Mouse (Mus musculus): ENCODE measurements around the gene Tcf7l2. TPM values are rescaled to one million over a fixed set of nuclear protein-coding genes. Genes with fewer than 3 reads are reported as not detected.
A peak's percentile ranks its signal among the peaks of the same experiment; 100 is the strongest.

Tcf7l2 gene
- polyA plus RNA-seq, 1 experiment from 2014 or later: 105 TPM

DNA sequence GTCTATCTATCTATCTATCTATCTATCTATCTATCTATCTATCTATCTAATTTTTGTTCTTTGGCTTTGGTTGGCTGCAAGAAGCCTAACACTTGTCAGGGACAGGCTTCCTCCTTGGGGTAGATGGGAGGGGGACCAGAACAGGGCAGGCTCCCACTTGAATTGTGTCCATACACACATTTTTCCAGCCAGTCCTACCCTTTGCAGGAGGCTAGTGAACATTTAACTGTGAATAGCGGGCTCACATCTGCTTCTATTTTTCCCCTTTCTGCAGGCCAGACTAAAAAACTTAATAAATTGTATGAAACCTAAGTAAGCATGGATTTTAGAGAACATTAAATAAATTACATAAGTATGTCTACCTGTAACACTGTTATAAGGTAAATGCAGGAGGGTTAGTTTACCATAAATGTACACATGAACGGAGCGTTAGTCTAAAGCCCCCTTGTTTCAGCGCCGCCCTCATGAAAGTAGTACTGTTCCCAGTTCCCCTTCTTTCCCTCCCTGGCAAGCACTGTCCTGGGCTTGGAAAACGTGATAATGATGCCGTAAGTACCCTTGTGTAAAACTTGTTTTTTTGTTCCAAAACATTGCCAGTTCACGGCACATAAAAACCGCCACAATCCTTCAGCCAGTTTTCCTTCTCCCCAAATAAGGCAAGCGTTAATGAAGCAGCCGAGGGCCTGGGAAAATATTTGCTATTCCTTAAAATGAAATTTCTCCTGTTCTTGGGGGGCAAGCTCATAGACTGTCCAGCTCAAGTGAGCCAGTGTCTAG, 101.7 kb downstream of the Tcf7l2 start:
- no peaks in the 10 kb centered on the region for H3K9me3 ChIP-seq
- peaks cover 11% of the 10 kb centered on the region; the same call in 1 of the 2 replicates for H3K36me3 ChIP-seq (replicated peaks)
- no peak overlapping the region for H3K4me3 ChIP-seq
- WGBS: 92% methylated on average over 11 of the region's 11 CpGs
- no peak for DNase-seq (ENCODE audit: extremely low spot score, low spot score)
- no peak overlapping the region for H3K27ac ChIP-seq
- peaks cover 21% of the 10 kb centered on the region for H3K27me3 ChIP-seq (ENCODE audit: poor library complexity, severe bottlenecking)
- H3K4me1 ChIP-seq: peaks cover 68% of the 10 kb centered on the region

DNA sequence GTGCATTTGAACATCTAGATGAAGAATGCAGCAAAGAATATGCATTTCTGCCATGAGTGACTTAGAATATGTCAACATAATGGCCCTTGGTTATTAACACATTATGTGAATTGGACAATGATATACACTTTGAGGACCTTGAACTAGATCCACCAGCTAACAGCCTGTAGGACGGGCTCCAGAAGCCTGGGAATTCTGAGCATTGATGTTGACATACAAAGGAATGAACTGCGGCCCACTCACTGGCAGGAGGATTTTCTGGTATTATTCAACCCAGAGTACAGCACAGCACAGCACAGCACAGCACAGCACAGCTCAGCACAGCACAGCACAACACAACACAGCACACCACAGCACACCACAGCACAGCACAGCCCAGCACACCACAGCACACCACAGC, 104.1 kb downstream of the Tcf7l2 start:
- Histone ChIP-seq H3K27me3 (ENCODE audit: poor library complexity, severe bottlenecking) (peaks cover 13% of the 10 kb centered on the region), H3K9me3 (no peaks in the 10 kb centered on the region), H3K27ac (no peak overlapping the region), H3K36me3 (replicated peaks) (peaks cover 11% of the 10 kb centered on the region; the same call in 1 of the 2 replicates), H3K4me3 (no peak overlapping the region), H3K4me1 (peaks cover 50% of the 10 kb centered on the region)
- no peak for DNase-seq (ENCODE audit: extremely low spot score, low spot score)
- WGBS: 84% methylated on average over 2 of the region's 2 CpGs

DNA sequence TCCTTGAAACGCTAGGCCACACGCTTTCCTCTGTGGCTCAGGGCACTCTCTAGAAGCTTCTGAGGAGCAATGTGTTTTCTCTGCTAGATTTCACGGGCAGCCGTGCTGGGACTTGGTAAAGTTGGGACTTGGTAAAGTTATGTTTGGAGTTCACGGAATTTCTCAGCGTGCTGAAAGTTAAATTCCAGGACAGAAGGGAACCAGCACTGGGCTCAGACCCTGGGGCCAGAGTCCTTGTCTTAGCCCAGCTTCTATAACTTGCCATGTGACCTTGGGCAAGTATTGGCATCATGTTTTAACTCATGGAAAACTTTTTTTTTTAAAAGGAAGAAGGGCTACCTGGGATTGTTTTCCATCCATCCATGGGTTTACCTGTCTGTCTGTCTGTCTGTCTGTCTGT, 104.6 kb downstream of the Tcf7l2 start:
- Histone ChIP-seq H3K36me3 (replicated peaks) (peaks cover 11% of the 10 kb centered on the region; the same call in 1 of the 2 replicates), H3K4me1 (peaks cover 50% of the 10 kb centered on the region), H3K27ac (no peak overlapping the region), H3K4me3 (no peak overlapping the region), H3K27me3 (ENCODE audit: poor library complexity, severe bottlenecking) (peaks cover 11% of the 10 kb centered on the region), H3K9me3 (no peaks in the 10 kb centered on the region)
- DNase-seq (ENCODE audit: extremely low spot score, low spot score): no peak
- 89% methylated on average over 6 of the region's 6 CpGs for WGBS

DNA sequence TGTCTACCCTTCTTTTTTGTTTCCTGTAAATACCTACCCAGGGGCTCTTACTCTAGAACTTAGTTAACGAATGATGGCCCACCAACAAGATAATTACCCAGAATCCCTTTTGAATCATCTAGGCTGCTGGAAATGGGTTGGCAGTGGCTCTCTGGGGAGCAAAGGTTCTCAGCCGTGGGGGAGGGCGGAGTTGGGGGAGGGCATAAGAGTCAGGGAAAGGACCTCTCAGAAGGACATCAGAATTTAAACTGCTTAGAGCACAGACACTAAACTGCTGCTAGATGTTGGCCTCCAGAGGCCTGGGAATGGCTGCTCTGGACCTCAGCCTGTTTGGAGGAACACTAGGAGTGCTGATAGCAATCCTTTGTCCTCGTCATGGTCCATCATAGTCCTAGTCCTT, 105.4 kb downstream of the Tcf7l2 start:
- no peak for DNase-seq (ENCODE audit: extremely low spot score, low spot score)
- Histone ChIP-seq H3K27ac (no peak overlapping the region), H3K4me3 (no peak overlapping the region), H3K9me3 (no peaks in the 10 kb centered on the region), H3K4me1 (peaks cover 50% of the 10 kb centered on the region), H3K36me3 (replicated peaks) (peaks cover 17% of the 10 kb centered on the region), H3K27me3 (ENCODE audit: poor library complexity, severe bottlenecking) (peaks cover 4% of the 10 kb centered on the region)
- WGBS: 71% methylated on average over 4 of the region's 4 CpGs

DNA sequence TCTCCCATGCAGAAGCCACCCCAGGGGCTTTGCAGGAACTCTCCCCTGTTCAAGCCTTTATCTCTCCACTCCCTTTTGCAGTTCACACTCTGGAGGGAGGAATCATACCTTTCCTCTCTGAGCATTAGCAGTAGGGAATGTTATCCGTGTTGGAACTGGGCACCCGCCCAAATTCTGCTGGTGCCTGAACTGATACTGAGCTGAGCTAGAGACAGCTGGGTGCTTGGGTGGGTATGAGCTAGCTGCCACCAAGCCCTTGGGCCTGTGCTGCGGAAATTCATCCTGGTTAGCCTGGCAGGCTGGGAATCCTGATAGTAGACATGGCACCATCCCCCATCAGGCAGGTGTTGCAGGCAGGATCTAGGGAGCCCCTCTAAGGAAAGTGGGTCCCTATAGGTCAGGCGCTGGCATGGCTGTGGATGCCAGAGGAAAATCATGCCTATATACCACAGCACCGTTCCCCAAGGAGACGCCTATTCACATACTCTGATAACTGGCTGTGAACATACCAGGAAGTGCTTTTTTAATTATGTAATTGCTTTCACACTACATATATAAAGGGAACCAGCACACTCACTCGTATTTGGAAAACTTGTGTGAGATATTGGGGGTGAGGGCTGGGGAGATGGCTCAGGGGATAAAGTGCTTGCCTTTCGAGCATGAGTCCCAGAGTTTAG, 108.9 kb downstream of the Tcf7l2 start:
- Histone ChIP-seq H3K4me3 (no peak overlapping the region), H3K9me3 (no peaks in the 10 kb centered on the region), H3K27me3 (ENCODE audit: poor library complexity, severe bottlenecking) (no peaks in the 10 kb centered on the region), H3K4me1 (peaks cover 52% of the 10 kb centered on the region), H3K36me3 (replicated peaks) (peaks cover 17% of the 10 kb centered on the region), H3K27ac (no peak overlapping the region)
- WGBS: 90% methylated on average over 8 of the region's 8 CpGs
- no peak for DNase-seq (ENCODE audit: extremely low spot score, low spot score)

DNA sequence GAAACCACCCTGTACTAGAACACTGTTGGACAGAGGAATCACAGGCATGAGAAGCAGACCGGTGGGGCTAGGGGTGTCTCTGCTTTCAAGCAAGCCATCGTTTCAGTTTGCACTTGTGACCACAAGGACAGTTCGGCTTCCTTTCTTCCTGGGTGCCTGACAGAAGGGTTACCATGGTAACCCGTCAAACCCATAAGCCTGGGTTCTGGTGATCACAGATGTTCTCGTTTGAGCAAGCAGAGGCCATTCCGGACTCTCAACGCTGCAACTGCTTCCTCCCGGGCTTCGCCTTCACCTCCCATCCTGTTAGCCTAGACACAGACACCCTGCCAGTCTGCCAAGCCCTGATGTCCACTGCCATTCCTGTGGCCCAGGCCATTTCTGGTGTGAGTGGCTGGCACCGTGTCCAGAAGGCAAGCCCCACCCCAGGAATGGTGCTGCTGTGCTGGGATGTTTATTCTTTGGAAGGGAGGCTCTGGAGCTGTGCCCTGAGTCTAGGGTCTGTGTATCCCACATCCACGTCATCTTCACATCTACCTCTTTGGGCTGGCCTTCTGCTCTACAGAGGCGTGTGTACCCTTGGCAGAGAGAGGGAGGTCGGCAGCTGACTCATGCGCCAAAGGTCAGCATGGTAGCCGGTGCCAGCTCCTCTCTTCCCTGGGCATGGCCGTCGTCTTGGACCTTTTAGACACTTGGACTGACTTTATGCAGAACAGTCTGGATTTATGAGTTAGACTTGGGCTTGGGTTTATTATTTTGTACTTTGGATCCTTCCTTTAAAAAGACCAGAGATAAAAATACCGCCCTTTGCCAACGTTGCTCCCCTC, 110.1 kb downstream of the Tcf7l2 start:
- Histone ChIP-seq H3K36me3 (replicated peaks) (peaks cover 13% of the 10 kb centered on the region), H3K4me1 (peaks cover 42% of the 10 kb centered on the region), H3K4me3 (no peak overlapping the region), H3K27ac (peak overlapping the region; percentile 22; the same call in 1 of the 2 replicates), H3K9me3 (no peaks in the 10 kb centered on the region), H3K27me3 (ENCODE audit: poor library complexity, severe bottlenecking) (no peaks in the 10 kb centered on the region)
- no peak for DNase-seq (ENCODE audit: extremely low spot score, low spot score)
- 89% methylated on average over 19 of the region's 19 CpGs for WGBS

DNA sequence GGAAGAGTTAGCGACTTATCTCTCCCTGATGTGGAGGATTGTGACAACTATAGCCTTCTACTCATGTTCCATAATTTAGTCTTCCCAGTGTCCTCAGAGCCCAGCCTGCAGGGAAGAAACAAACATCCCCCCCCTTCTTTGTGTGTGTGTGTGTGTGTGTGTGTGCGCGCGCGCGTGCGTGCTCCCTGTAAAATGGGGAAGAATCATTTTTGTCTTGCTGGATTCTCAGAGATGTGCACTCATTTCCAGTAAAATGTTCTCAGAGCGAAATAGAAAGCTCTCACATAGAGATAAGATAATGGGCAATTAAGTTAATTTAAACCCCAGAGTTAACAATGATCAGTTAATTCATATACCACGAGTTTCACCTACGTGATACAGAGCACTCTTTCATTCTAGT, 112.8 kb downstream of the Tcf7l2 start:
- WGBS: 93% methylated on average over 10 of the region's 10 CpGs
- no peak for DNase-seq (ENCODE audit: extremely low spot score, low spot score)
- H3K36me3 ChIP-seq (replicated peaks): peaks cover 15% of the 10 kb centered on the region
- no peak overlapping the region for H3K27ac ChIP-seq
- H3K27me3 ChIP-seq (ENCODE audit: poor library complexity, severe bottlenecking): no peaks in the 10 kb centered on the region
- peaks cover 35% of the 10 kb centered on the region for H3K4me1 ChIP-seq
- no peaks in the 10 kb centered on the region for H3K9me3 ChIP-seq
- H3K4me3 ChIP-seq: no peak overlapping the region

DNA sequence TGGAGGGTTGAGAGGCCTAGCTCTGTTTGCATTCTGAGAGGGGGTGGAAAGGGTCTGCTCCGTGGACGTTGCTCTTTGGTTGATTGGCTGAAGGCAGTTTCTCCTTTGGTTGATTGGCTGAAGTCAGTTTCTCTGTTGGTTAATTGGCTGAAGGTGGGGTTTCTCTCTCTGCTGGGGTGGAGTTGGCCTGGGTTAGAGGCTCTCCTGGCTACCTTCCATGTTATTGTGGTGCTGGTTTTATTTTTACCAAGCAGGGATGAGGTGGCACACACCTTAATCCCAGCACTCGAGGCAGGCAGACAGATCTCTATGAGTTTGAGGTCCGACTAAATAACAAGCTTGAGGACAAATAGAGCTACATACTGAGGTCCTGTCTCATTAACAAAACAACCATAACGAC, 114.0 kb downstream of the Tcf7l2 start:
- no peak for DNase-seq (ENCODE audit: extremely low spot score, low spot score)
- Histone ChIP-seq H3K27ac (no peak overlapping the region), H3K4me3 (no peak overlapping the region), H3K36me3 (replicated peaks) (peaks cover 15% of the 10 kb centered on the region), H3K9me3 (no peaks in the 10 kb centered on the region), H3K27me3 (ENCODE audit: poor library complexity, severe bottlenecking) (no peaks in the 10 kb centered on the region), H3K4me1 (peaks cover 30% of the 10 kb centered on the region)
- 88% methylated on average over 5 of the region's 5 CpGs for WGBS

DNA sequence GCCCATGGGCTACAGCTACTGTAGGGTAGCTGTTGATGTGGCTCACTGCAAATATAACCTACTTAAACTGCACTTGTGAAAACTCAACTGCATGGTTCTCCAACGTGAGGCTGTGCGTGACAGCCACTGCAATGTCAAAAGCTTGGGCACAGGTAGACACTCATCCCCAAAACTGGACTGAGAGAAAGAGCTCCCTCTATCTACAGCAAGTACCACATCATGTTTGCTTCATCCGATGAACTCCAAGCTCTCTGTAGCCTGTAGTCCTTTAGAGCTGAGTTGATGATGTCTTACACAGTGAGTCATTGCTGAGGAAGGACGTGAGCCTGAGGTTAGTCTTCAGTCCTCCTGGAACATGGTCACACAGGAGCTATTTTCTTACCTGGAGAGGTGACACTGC, 115.7 kb downstream of the Tcf7l2 start:
- Histone ChIP-seq H3K9me3 (no peaks in the 10 kb centered on the region), H3K27ac (no peak overlapping the region), H3K36me3 (replicated peaks) (peaks cover 9% of the 10 kb centered on the region; the same call in 1 of the 2 replicates), H3K27me3 (ENCODE audit: poor library complexity, severe bottlenecking) (no peaks in the 10 kb centered on the region), H3K4me1 (peaks cover 20% of the 10 kb centered on the region; the same call in 1 of the 2 replicates), H3K4me3 (no peak overlapping the region)
- WGBS: 92% methylated on average over 4 of the region's 4 CpGs
- DNase-seq (ENCODE audit: extremely low spot score, low spot score): no peak

DNA sequence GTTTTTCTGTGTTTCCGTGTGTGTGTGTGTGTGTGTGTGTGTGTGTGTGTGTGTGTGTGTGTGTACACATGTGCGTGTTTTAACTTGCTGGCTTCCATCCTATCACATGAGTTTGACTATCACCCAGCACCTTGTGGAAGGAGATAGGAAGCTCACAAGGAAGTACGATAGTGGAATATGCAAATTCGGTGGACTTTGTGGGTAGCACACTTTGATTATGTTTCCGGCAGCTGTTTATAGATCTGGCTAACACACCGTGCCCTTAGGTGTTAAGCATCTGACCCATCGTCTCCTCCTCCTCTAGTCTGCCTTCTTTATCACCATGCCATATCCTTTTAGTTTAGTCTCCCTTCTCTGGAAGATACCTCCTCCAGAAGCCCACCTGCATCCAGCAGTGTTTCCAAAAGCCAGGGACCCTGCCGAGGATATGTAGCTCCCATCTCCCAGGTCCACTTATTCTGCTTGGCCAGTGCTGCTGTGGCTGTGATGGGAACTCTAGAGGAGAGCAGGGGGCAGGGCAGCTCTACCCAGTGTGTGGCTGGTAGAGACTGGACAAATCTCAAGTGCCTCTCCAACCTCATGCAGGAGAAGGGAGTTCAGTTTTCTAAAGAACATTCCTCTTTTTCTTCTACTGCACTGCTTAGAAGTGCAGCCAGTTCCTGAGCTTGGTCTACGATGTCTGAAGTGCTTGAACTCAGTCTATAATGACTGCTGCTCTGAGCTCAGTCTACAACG, 118.6 kb downstream of the Tcf7l2 start:
- no peaks in the 10 kb centered on the region for H3K27me3 ChIP-seq (ENCODE audit: poor library complexity, severe bottlenecking)
- WGBS: 87% methylated on average over 10 of the region's 10 CpGs
- H3K36me3 ChIP-seq (replicated peaks): peaks cover 33% of the 10 kb centered on the region
- H3K27ac ChIP-seq: no peak overlapping the region
- peaks cover 21% of the 10 kb centered on the region for H3K4me1 ChIP-seq
- no peak for DNase-seq (ENCODE audit: extremely low spot score, low spot score)
- no peak overlapping the region for H3K4me3 ChIP-seq
- no peaks in the 10 kb centered on the region for H3K9me3 ChIP-seq

DNA sequence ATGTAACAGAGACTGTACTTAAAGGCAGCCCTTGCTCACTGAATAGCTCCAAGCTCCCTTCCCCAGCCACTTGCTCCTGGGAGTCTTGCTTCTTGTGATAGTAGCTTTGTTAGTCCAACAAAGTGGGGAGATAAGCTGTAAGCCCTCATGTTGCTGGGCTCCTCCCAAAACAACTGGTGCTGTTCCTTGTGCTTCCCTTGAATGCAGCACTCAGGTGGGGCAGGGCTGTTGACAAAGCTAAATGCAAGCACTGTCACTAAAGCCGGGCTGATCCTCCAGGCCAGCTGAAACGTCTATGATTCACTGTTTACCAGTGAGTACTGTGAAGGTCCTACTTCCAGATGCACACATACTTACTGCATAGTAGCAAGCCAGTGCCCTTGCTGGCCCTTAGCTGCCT, 120.1 kb downstream of the Tcf7l2 start:
- H3K27ac ChIP-seq: peak overlapping the region; percentile 21; the same call in 1 of the 2 replicates

DNA sequence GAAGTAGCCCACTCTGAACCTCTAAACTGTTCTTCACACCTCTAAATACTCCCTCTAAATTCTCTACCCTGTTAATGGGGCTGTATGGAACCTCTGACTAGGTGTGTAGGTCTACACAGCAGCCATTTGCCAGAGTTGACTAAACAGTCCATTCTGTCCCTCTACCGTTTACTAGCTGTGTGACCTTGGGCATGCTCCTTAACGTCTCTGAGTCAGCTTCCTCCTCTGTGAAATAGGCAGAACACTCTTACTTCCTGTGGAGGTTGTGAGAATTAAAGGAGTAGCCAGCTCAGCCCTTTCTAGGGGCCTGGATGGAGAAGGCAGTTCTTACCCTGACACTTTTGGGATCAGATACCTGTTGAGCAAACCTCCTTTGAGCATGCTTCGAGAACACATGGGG, 120.9 kb downstream of the Tcf7l2 start:
- Histone ChIP-seq H3K36me3 (replicated peaks) (peaks cover 39% of the 10 kb centered on the region), H3K4me3 (no peak overlapping the region), H3K27me3 (ENCODE audit: poor library complexity, severe bottlenecking) (no peaks in the 10 kb centered on the region), H3K27ac (no peak overlapping the region), H3K4me1 (peaks cover 29% of the 10 kb centered on the region), H3K9me3 (no peaks in the 10 kb centered on the region)
- DNase-seq (ENCODE audit: extremely low spot score, low spot score): no peak
- 89% methylated on average over 3 of the region's 3 CpGs for WGBS

More for the DNA sequence above, 120.1 kb downstream of the Tcf7l2 start:
- peaks cover 42% of the 10 kb centered on the region for H3K36me3 ChIP-seq (replicated peaks)
- H3K27me3 ChIP-seq (ENCODE audit: poor library complexity, severe bottlenecking): no peaks in the 10 kb centered on the region
- no peak for DNase-seq (ENCODE audit: extremely low spot score, low spot score)
- H3K4me1 ChIP-seq: peaks cover 22% of the 10 kb centered on the region
- WGBS: 76% methylated on average over 2 of the region's 2 CpGs
- H3K4me3 ChIP-seq: no peak overlapping the region
- no peaks in the 10 kb centered on the region for H3K9me3 ChIP-seq
